Mouse (Mus musculus) megakaryocyte, embryonic 14.5 days (primary cell): ENCODE data around the gene Hip1r.

Experiments
- FLI1 ChIP-seq: IDR thresholded peaks from 2 replicates; pipeline ENCODE4 v1.6.1; 2012; ENCODE audit warnings: low read length, inconsistent platforms, mixed read lengths
- GATA1 ChIP-seq: IDR thresholded peaks from 3 replicates; pipeline ENCODE4 v1.6.1; 2012; ENCODE audit warnings: mixed read lengths, low read length, inconsistent platforms, borderline replicate concordance

- TF ChIP-seq GATA1, result no peak
- TF ChIP-seq FLI1, result no peak
Measured at GRCm38 (mm10) chr5:124036341-124036740, 62.9 kb downstream of the Hip1r start.
